Mouse (Mus musculus) heart, embryonic 16.5 days (tissue): ENCODE results near the gene Gm45785. TPM values are rescaled to one million over a fixed set of nuclear protein-coding genes. Genes with fewer than 3 reads are reported as not detected.

Source experiments
- ATAC-seq: fragments of 200-750 bp; cut with Nextera tagmentation; replicated peaks from 2 replicates; pipeline ENCODE4 v1.8.0; 2017; ENCODE audit warnings: moderate number of reproducible peaks; ENCODE audit not compliant: insufficient read depth, low FRiP score; ENCODE audit errors: extremely low read depth
- H3K27ac ChIP-seq: fragments of 300-500 bp; sonication (generic); 2 replicates; pipeline ENCODE4 v1.5.1; 2014; ENCODE audit warnings: mild to moderate bottlenecking, low read length, control low read depth, moderate library complexity
- H3K27me3 ChIP-seq: fragments of 300-500 bp; sonication (generic); 2 replicates; pipeline ENCODE4 v1.6.1; 2014; ENCODE audit warnings: low read length, mixed read lengths; ENCODE audit not compliant: control insufficient read depth, insufficient read depth
- H3K36me3 ChIP-seq: fragments of 300-500 bp; sonication (generic); 2 replicates; pipeline ENCODE4 v1.6.1; 2014; ENCODE audit not compliant: control insufficient read depth, insufficient read depth
- H3K4me1 ChIP-seq: fragments of 300-500 bp; sonication (generic); 2 replicates; pipeline ENCODE4 v1.6.1; 2014; ENCODE audit warnings: low read length, mixed read lengths; ENCODE audit not compliant: control insufficient read depth, insufficient read depth
- H3K4me2 ChIP-seq: fragments of 300-500 bp; sonication (generic); 2 replicates; pipeline ENCODE4 v1.6.1; 2014; ENCODE audit warnings: low read depth, mild to moderate bottlenecking, control low read depth, low read length
- H3K4me3 ChIP-seq: fragments of 300-500 bp; sonication (generic); 2 replicates; pipeline ENCODE4 v1.5.1; 2014; ENCODE audit warnings: mild to moderate bottlenecking, control low read depth, low read length
- H3K9ac ChIP-seq: fragments of 300-500 bp; sonication (generic); 2 replicates; pipeline ENCODE4 v1.6.1; 2014; ENCODE audit warnings: low read length, control low read depth
- H3K9me3 ChIP-seq: fragments of 300-500 bp; sonication (generic); replicated peaks from 2 replicates; pipeline ENCODE4 v1.6.1; 2016; ENCODE audit warnings: low read length; ENCODE audit not compliant: control insufficient read depth
- WGBS: fragments of 180-500 bp; shearing (Covaris S2); extraction: QIAGEN DNeasy Blood & Tissue Kit; methylation state at CpG from one replicate; pipeline ENCODE4 v1.1.7; 2014; 5-methylcytosine and 5-hydroxymethylcytosine counted together
- polyA plus RNA-seq: library from polyadenylated mRNA; unstranded; fragments of >200 nt; fragmentation: Nextera tagmentation; extraction: Ambion mirVana; gene quantifications from 2 replicates; pipeline ENCODE4 v1.2.1, GENCODE M21; 2015

Gene Gm45785
- polyA plus RNA-seq, 1 experiment from 2014 or later, result not detected

GRCm38 (mm10) chr7:140864761-140865160 lies 8.6 kb upstream of the Gm45785 start:
- H3K4me1 ChIP-seq, result no peaks in the 10 kb centered on the region
- H3K36me3 ChIP-seq, result peaks cover 66% of the 10 kb centered on the region

GRCm38 (mm10) chr7:140860728-140861127 lies 4.6 kb upstream of the Gm45785 start:
- H3K36me3 ChIP-seq, result peaks cover 61% of the 10 kb centered on the region
- no peak overlapping the region for H3K9ac ChIP-seq
- WGBS, result 81% methylated on average over 5 of the region's 5 CpGs
- no peak overlapping the region for H3K4me3 ChIP-seq
- H3K27ac ChIP-seq, result no peak overlapping the region
- peaks cover 15% of the 10 kb centered on the region for H3K4me1 ChIP-seq
- H3K4me2 ChIP-seq, result no peak overlapping the region
- no peak for ATAC-seq
- no peaks in the 10 kb centered on the region for H3K27me3 ChIP-seq
- H3K9me3 ChIP-seq, result no peaks in the 10 kb centered on the region

More at GRCm38 (mm10) chr7:140864761-140865160, 8.6 kb upstream of the Gm45785 start:
- Histone ChIP-seq H3K9ac (no peak overlapping the region), H3K4me2 (no peak overlapping the region), H3K27me3 (no peaks in the 10 kb centered on the region), H3K27ac (no peak overlapping the region), H3K9me3 (no peaks in the 10 kb centered on the region), H3K4me3 (no peak overlapping the region)
- WGBS, result 84% methylated on average over 12 of the region's 12 CpGs
- ATAC-seq, result no peak

- no peak overlapping the region for H3K9ac ChIP-seq
- H3K27ac ChIP-seq, result no peak overlapping the region
- no peak overlapping the region for H3K4me2 ChIP-seq
- ATAC-seq, result no peak
- H3K27me3 ChIP-seq, result no peaks in the 10 kb centered on the region
- no peaks in the 10 kb centered on the region for H3K9me3 ChIP-seq
- peaks cover 60% of the 10 kb centered on the region for H3K36me3 ChIP-seq
- no peak overlapping the region for H3K4me3 ChIP-seq
- H3K4me1 ChIP-seq, result peaks cover 21% of the 10 kb centered on the region
- 72% methylated on average over 6 of the region's 6 CpGs for WGBS
Measured at GRCm38 (mm10) chr7:140859997-140860396, 3.9 kb upstream of the Gm45785 start.

DNA sequence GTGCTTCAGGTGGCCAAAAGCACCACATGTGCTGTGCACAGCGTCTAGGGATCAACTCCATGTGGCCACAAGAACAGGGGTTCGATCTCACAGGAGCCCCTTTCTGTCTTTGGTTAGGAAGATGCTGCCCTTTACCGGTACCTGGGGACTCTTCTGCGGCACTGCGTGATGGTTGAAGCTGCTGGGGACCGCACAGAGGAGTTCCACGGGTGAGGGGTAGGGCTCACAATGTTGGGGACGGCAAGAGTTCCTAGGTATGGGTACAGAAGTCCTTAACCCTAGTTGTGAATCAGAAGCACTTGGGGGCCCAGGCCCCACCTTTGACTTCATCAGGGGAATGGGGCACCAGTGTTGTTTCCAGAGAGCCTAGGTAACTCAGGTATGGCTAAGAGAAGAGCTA lies 2.6 kb upstream of the Gm45785 start:
- H3K4me1 ChIP-seq, result peaks cover 23% of the 10 kb centered on the region
- no peak overlapping the region for H3K27ac ChIP-seq
- no peak overlapping the region; the same call in 1 of the 2 replicates for H3K4me3 ChIP-seq
- WGBS, result 95% methylated on average over 8 of the region's 8 CpGs
- H3K4me2 ChIP-seq, result peak overlapping the region; percentile 98
- H3K36me3 ChIP-seq, result peaks cover 58% of the 10 kb centered on the region
- H3K27me3 ChIP-seq, result no peaks in the 10 kb centered on the region
- no peaks in the 10 kb centered on the region for H3K9me3 ChIP-seq
- ATAC-seq, result no peak
- H3K9ac ChIP-seq, result peak overlapping the region; percentile 80

- 0 out of 2 replicates have a peak, but pooled peaks have one; percentile 11 for ATAC-seq
- no peaks in the 10 kb centered on the region for H3K9me3 ChIP-seq
- H3K4me3 ChIP-seq, result peak within 1 kb of the TSS; percentile 80
- no peaks in the 10 kb centered on the region for H3K27me3 ChIP-seq
- peaks cover 58% of the 10 kb centered on the region for H3K36me3 ChIP-seq
- peak within 1 kb of the TSS; percentile 80 for H3K9ac ChIP-seq
- peak within 1 kb of the TSS; percentile 98 for H3K4me2 ChIP-seq
- H3K4me1 ChIP-seq, result peaks cover 23% of the 10 kb centered on the region
- H3K27ac ChIP-seq, result peak within 1 kb of the TSS; percentile 95
- WGBS, result 30% methylated on average over 40 of the region's 40 CpGs
Measured at GRCm38 (mm10) chr7:140857550-140858505, 1.7 kb upstream of the Gm45785 start, which contains the start of gene Bet1l. Gene Bet1l, minus strand, starts transcription at chr7:140857577.

DNA sequence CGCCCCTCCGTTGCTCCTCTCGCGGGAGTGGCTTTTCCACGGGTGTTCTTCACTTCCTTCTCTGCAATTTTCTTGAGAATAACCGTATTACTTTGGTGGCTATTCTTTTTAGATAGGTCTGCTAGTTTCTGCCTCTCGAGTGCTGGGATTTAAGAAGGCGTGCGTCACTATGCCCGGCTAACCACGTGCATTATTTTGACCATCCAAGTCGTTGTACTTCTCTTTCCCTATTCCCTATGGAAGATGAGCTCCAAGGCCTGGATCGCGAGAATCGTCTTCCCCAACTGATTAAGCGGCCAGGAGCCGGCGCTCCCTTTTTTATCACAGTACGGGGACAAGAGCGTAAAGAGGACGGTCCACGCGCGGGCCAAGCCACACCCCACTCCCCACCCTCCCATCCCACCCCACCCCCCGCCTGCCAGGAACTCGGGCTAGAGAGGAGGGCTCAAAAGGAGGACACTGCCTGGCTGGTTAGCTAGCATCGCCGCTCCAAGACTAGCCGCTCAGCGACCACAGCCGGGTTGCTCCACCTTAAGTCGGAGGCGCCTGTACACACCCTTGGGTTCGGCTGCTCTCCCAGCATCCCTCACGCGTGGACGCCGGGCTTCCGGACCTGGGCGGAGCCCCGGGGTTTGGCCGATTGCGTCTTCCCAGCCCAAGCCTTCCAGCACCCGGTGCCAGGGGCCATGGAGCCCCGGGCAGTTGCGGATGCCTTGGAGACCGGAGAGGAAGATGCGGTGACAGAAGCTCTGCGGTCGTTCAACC lies 836 bp upstream of the Gm45785 start, which contains the start of gene Ric8a:
TSS of gene Ric8a (plus strand) at position 173 of the 765 bp plus-strand sequence.
- Histone ChIP-seq H3K36me3 (peaks cover 58% of the 10 kb centered on the region), H3K4me3 (peak within 1 kb of the TSS; percentile 80), H3K4me2 (peak within 1 kb of the TSS; percentile 98), H3K4me1 (peaks cover 23% of the 10 kb centered on the region), H3K27ac (peak within 1 kb of the TSS; percentile 95), H3K9me3 (no peaks in the 10 kb centered on the region), H3K27me3 (no peaks in the 10 kb centered on the region), H3K9ac (peak within 1 kb of the TSS; percentile 80)
- peak; percentile 81 for ATAC-seq
- WGBS, result under 1% methylated on average over 49 of the region's 50 CpGs

DNA sequence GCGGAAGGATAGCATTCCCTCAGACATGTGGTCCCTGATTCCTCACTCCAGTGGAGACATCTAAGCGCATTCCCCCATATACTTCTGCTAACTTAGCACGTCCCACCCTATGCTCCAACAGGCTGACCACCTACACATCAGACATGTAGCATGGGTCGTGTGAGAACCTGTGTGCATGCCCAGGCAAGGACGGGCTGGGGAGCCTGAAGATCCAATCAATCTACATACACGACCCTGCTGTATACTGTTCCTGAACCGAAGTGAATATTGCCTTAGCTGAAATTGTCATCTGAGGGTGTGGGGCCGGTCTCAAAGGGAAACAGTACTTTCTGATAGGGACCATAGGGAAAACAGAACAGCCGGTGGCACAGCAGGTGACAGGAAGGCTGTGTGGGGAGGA lies 950 bp downstream of the Gm45785 start:
- ATAC-seq, result no peak
- no peaks in the 10 kb centered on the region for H3K27me3 ChIP-seq
- peak overlapping the region; percentile 98 for H3K4me2 ChIP-seq
- H3K4me1 ChIP-seq, result peaks cover 23% of the 10 kb centered on the region
- H3K36me3 ChIP-seq, result peaks cover 47% of the 10 kb centered on the region
- H3K9ac ChIP-seq, result peak overlapping the region; percentile 80
- H3K9me3 ChIP-seq, result no peaks in the 10 kb centered on the region
- H3K27ac ChIP-seq, result no peak overlapping the region
- peak overlapping the region; percentile 80 for H3K4me3 ChIP-seq
- WGBS, result 70% methylated on average over 9 of the region's 9 CpGs

DNA sequence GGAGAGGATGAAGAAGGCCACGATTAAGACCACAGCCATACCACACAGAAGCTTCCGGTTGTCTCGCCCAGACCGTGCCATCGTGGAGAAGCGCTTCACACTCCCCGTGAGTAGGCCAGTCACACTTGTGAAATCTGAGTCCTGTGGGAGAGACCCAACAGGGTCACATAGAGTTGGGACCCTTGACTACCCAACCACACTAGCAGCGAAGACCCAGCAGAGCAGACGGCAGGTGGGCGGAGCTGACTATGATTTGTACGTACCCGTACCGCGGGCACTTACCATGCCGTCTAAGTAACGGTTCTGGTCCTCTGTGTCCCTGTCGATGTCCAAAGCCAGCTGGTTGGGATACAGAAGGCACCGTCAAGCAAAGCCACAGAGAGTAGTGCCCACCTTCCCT lies 1.6 kb downstream of the Gm45785 start:
- H3K4me2 ChIP-seq, result no peak overlapping the region
- no peak overlapping the region for H3K27ac ChIP-seq
- H3K4me3 ChIP-seq, result no peak overlapping the region
- no peaks in the 10 kb centered on the region for H3K27me3 ChIP-seq
- peaks cover 40% of the 10 kb centered on the region for H3K36me3 ChIP-seq
- WGBS, result 92% methylated on average over 18 of the region's 18 CpGs
- H3K9ac ChIP-seq, result no peak overlapping the region
- no peak for ATAC-seq
- peaks cover 23% of the 10 kb centered on the region for H3K4me1 ChIP-seq
- H3K9me3 ChIP-seq, result no peaks in the 10 kb centered on the region
